Mouse (Mus musculus) midbrain, embryonic 13.5 days (tissue): Measurements from ENCODE around the gene Vax2. TPM values are rescaled to one million over a fixed set of nuclear protein-coding genes. Genes with fewer than 3 reads are reported as not detected.
A peak's percentile ranks its signal among the peaks of the same experiment; 100 is the strongest.

Source experiments
- ATAC-seq: fragments of 200-750 bp; cut with Nextera tagmentation; 2 replicates; pipeline ENCODE4 v1.8.0; 2017; ENCODE audit warnings: mild to moderate bottlenecking, moderate TSS enrichment, moderate library complexity
- H3K27ac ChIP-seq: fragments of 300-500 bp; sonication (generic); 2 replicates; pipeline ENCODE4 v1.5.1; 2015; ENCODE audit warnings: inconsistent platforms, mild to moderate bottlenecking, moderate library complexity
- H3K27me3 ChIP-seq: fragments of 300-500 bp; sonication (generic); 2 replicates; pipeline ENCODE4 v1.6.1; 2015; ENCODE audit warnings: mild to moderate bottlenecking, inconsistent platforms
- H3K36me3 ChIP-seq: fragments of 300-500 bp; sonication (generic); 2 replicates; pipeline ENCODE4 v1.6.1; 2015; ENCODE audit warnings: mild to moderate bottlenecking, inconsistent platforms
- H3K4me1 ChIP-seq: fragments of 300-500 bp; sonication (generic); replicated peaks from 2 replicates; pipeline ENCODE4 v1.6.1; 2015; ENCODE audit warnings: inconsistent platforms
- H3K4me2 ChIP-seq: fragments of 300-500 bp; sonication (generic); replicated peaks from 2 replicates; pipeline ENCODE4 v1.6.1; 2015; ENCODE audit warnings: moderate library complexity, mild to moderate bottlenecking, inconsistent platforms
- H3K4me3 ChIP-seq: fragments of 300-500 bp; sonication (generic); replicated peaks from 2 replicates; pipeline ENCODE4 v1.5.1; 2015; ENCODE audit warnings: mild to moderate bottlenecking, inconsistent platforms
- H3K9ac ChIP-seq: fragments of 300-500 bp; sonication (generic); replicated peaks from 2 replicates; pipeline ENCODE4 v1.6.1; 2015; ENCODE audit warnings: mild to moderate bottlenecking, inconsistent platforms
- H3K9me3 ChIP-seq: fragments of 300-500 bp; sonication (generic); 2 replicates; pipeline ENCODE4 v1.6.1; 2016; ENCODE audit warnings: mild to moderate bottlenecking, inconsistent platforms
- WGBS: fragments of 180-500 bp; shearing (Covaris S2); methylation state at CpG from one replicate; pipeline ENCODE4 v1.1.7; 2015; 5-methylcytosine and 5-hydroxymethylcytosine counted together
- polyA plus RNA-seq: library from polyadenylated mRNA; unstranded; fragments of >200 nt; fragmentation: Nextera tagmentation; extraction: Ambion mirVana; gene quantifications from 2 replicates; pipeline ENCODE4 v1.2.1, GENCODE M21; 2015

Gene Vax2
- polyA plus RNA-seq, 1 experiment from 2014 or later, result 0.46 TPM

DNA sequence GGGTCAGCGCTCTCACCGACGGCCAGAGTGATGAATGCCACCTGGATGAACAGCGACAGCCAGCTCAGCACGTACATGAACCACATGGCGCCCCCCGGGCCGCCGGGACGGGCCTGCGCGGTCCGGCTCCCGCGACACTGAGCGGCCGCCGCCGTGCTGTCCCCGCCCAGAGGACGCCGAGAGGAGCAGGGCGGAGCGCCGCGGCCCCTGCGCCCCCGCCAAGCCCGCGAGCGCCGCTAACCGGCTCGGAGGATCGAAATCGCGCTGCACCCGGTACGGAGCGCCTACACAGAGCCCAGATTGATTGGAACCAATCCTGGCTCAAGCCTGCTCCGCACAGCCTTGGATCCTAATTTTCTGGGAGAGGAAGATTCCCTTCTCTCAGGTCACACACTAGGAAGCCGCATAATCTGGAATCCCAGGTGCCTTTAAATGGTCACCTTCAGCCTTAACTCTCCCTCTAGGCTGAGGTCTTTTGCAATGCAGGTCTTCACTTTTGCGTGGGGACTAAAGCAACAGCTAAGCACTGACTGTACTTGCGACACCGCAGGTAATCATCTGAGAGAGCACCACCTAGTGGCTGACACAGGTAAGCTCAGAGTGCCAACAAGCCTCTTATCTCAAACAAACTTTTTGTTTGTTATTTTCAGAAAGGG, 64.7 kb downstream of the Vax2 start, which contains the start of gene Tex261:
TSS of gene Tex261 (minus strand) at position 176 of the 656 bp plus-strand sequence.
- peaks cover 24% of the 10 kb centered on the region for H3K36me3 ChIP-seq
- H3K9me3 ChIP-seq, result no peaks in the 10 kb centered on the region
- H3K4me2 ChIP-seq, result peak within 1 kb of the TSS; percentile 71
- peak within 1 kb of the TSS; percentile 95 for H3K4me3 ChIP-seq
- no peaks in the 10 kb centered on the region for H3K27me3 ChIP-seq
- peak within 1 kb of the TSS; percentile 85 for H3K27ac ChIP-seq
- under 1% methylated on average over 44 of the region's 45 CpGs for WGBS
- H3K9ac ChIP-seq, result peak within 1 kb of the TSS; percentile 96
- peaks cover 23% of the 10 kb centered on the region for H3K4me1 ChIP-seq
- peak; percentile 98 for ATAC-seq

DNA sequence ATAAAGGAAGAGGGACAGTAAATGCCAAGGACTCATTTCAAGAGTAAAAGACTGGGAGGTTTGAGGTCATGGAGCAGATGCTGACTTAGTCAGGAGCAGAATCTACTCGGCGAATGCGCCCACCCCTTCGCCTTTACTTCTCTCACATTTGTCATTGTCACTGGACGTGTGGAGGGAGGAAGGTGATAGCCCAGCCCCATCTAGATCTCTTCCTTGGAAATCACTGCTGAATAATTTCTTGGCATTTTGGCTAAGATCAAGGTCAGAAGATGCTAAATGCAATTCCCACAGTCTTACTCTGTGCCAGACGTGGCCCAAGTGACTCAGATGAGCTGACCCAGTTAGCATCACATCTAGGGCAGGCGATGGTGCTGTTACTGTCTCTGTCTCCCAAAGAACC, 67.2 kb downstream of the Vax2 start:
- no peaks in the 10 kb centered on the region for H3K27me3 ChIP-seq
- H3K4me2 ChIP-seq, result no peak overlapping the region
- peaks cover 3% of the 10 kb centered on the region; the same call in 1 of the 2 replicates for H3K36me3 ChIP-seq
- H3K27ac ChIP-seq, result no peak overlapping the region
- 91% methylated on average over 7 of the region's 7 CpGs for WGBS
- no peak overlapping the region for H3K9ac ChIP-seq
- no peak overlapping the region for H3K4me3 ChIP-seq
- H3K4me1 ChIP-seq, result peaks cover 18% of the 10 kb centered on the region
- no peak for ATAC-seq
- no peaks in the 10 kb centered on the region for H3K9me3 ChIP-seq

DNA sequence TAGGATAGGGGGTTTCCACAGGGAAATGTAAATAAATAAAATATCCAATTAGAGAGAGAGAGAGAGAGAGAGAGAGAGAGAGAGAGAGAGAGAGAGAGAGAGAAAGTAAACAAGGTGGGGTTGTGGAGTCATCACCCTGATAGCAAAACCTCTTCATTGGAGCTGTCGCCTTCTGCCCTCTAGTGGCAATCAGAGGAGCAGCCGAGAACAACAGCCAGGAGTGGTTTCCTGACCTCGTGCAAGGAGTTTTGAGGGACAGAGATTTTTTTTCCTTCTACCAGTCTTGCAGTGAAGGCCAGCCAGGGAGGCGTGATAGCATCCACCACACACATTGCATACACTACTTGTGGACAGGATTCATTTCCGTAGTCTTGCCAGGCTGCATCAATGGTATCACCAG, 68.0 kb downstream of the Vax2 start:
- H3K27me3 ChIP-seq, result no peaks in the 10 kb centered on the region
- WGBS, result 7% methylated on average over 5 of the region's 5 CpGs
- no peaks in the 10 kb centered on the region for H3K9me3 ChIP-seq
- no peaks in the 10 kb centered on the region for H3K36me3 ChIP-seq
- peaks cover 11% of the 10 kb centered on the region for H3K4me1 ChIP-seq
- no peak overlapping the region for H3K4me2 ChIP-seq
- H3K9ac ChIP-seq, result no peak overlapping the region
- no peak for ATAC-seq
- H3K4me3 ChIP-seq, result no peak overlapping the region
- H3K27ac ChIP-seq, result no peak overlapping the region

DNA sequence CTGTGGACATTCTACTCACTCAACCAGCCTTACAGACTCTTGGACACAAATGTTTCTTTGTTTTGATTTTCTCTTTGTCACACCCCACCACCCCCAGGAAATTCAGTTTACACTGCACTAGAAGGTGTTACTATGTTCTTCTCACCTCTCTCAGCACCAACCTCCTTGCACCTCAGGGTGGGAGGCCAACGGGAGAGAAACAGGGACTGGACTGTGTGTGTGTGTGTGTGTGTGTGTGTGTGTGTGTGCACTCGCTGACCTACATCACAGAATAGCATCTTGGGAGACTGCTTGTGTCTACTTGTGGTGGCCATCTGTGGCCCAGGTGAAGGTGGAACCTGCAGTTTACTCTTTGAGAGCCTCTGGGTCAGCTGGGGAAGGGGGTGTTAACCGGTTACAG, 75.4 kb downstream of the Vax2 start:
- Histone ChIP-seq H3K36me3 (no peaks in the 10 kb centered on the region), H3K9ac (no peak overlapping the region), H3K27ac (no peak overlapping the region), H3K27me3 (0 out of 2 replicates have a peak, but pooled peaks cover under 1% of the 10 kb centered on the region), H3K4me1 (no peaks in the 10 kb centered on the region), H3K9me3 (no peaks in the 10 kb centered on the region), H3K4me3 (no peak overlapping the region), H3K4me2 (no peak overlapping the region)
- WGBS, result 74% methylated on average over 3 of the region's 3 CpGs
- no peak for ATAC-seq

Other genes with a start within 250 kb of the Vax2 start
- gene Dguok, start 204.3 kb upstream of the Vax2 start, polyA plus RNA-seq, result 63.7 and 71.9 TPM in 2 replicates
- 1.5 and 2.1 TPM in 2 replicates for gene Actg2, start 175.0 kb upstream of the Vax2 start, polyA plus RNA-seq
- 48.6 and 55.3 TPM in 2 replicates for gene Stambp, start 138.5 kb upstream of the Vax2 start, polyA plus RNA-seq
- not detected in 2 replicates for gene Clec4f, start 55.1 kb upstream of the Vax2 start, polyA plus RNA-seq
- not detected in 2 replicates for gene Cd207, start 33.4 kb upstream of the Vax2 start, polyA plus RNA-seq
- not detected in 2 replicates for gene Atp6v1b1, start 31.7 kb downstream of the Vax2 start, polyA plus RNA-seq
- 0.17 and 0.21 TPM in 2 replicates for gene Ankrd53, start 51.4 kb downstream of the Vax2 start, polyA plus RNA-seq
- gene Tex261, start 64.5 kb downstream of the Vax2 start, polyA plus RNA-seq, result 61.7 and 64.4 TPM in 2 replicates
- 85.3 and 88.1 TPM in 2 replicates for gene Nagk, start 83.7 kb downstream of the Vax2 start, polyA plus RNA-seq
- 29.7 and 35.8 TPM in 2 replicates for gene Paip2b, start 120.5 kb downstream of the Vax2 start, polyA plus RNA-seq
- gene Zfp638, start 155.8 kb downstream of the Vax2 start, polyA plus RNA-seq, result 96.5 TPM in 2 replicates